ENCODE assay signal across 19 mouse cellular contexts in genomic region chr9:104755519-104755918, GRCm38 (mm10).
DNase-seq lines count a peak whose midpoint lies in the region; ATAC-seq and TF ChIP-seq lines count a peak whose summit lies in the region.
"Had no signal": no experiment of that assay in that cellular context is flagged by ENCODE, and none has a peak within 500 bp of the region (broad histone marks: within the 10 kb centered on the region; RNA-seq: fewer than 3 reads in every experiment).

No protein-coding gene starts in this region.

- no peak overlapping the region for H3K27ac ChIP-seq in forebrain, embryonic 14.5 days (ENCODE audit: low read depth, low read length)
- no peak overlapping the region for H3K27ac ChIP-seq in forebrain, embryonic 10.5 days
- H3K27ac ChIP-seq in lung, embryonic 14.5 days (ENCODE audit: low read depth), result no peak overlapping the region
- no peak overlapping the region for H3K27ac ChIP-seq in midbrain, postnatal 0 days (ENCODE audit: low read depth, low read length)
- H3K27ac ChIP-seq: heart, adult 2 months; heart, embryonic 15.5 days; hindbrain, embryonic 10.5 days; limb, embryonic 13.5 days; liver, embryonic 15.5 days had no signal

- H3K4me1 ChIP-seq in forebrain, embryonic 14.5 days (ENCODE audit: control insufficient read depth, insufficient read depth, low read length), result no peaks in the 10 kb centered on the region
- no peaks in the 10 kb centered on the region for H3K4me1 ChIP-seq in forebrain, embryonic 10.5 days
- no peaks in the 10 kb centered on the region for H3K4me1 ChIP-seq in lung, embryonic 14.5 days (ENCODE audit: insufficient read depth)
- H3K4me1 ChIP-seq in midbrain, postnatal 0 days (ENCODE audit: insufficient read depth, low read length), result no peaks in the 10 kb centered on the region
- H3K4me1 ChIP-seq: heart, embryonic 15.5 days; hindbrain, embryonic 10.5 days; limb, embryonic 13.5 days; liver, embryonic 15.5 days had no signal

- no peaks in the 10 kb centered on the region for H3K9me3 ChIP-seq in forebrain, embryonic 14.5 days (replicated peaks; ENCODE audit: control insufficient read depth, low read length)
- H3K9me3 ChIP-seq in forebrain, embryonic 10.5 days, result no peaks in the 10 kb centered on the region
- no peaks in the 10 kb centered on the region for H3K9me3 ChIP-seq in lung, embryonic 14.5 days (ENCODE audit: low read depth, low read length)
- H3K9me3 ChIP-seq in midbrain, postnatal 0 days (ENCODE audit: low read length), result no peaks in the 10 kb centered on the region
- H3K9me3 ChIP-seq: heart, embryonic 15.5 days; hindbrain, embryonic 10.5 days; limb, embryonic 13.5 days; liver, embryonic 15.5 days had no signal

- no peak for TF ChIP-seq CTCF in lung, embryonic 14.5 days (IDR thresholded peaks at IDR 0.05; ENCODE audit: low read depth)
- TF ChIP-seq CTCF in brain, embryonic 14.5 days (IDR thresholded peaks at IDR 0.05; ENCODE audit: borderline replicate concordance, extremely low read depth, insufficient read depth, insufficient read length), result no peak
- no peak for TF ChIP-seq CTCF in midbrain, postnatal 0 days (IDR thresholded peaks at IDR 0.05)

- ATAC-seq in forebrain, embryonic 14.5 days, result no peak
- no peak for ATAC-seq in lung, embryonic 14.5 days (ENCODE audit: insufficient read depth)
- ATAC-seq in midbrain, postnatal 0 days (ENCODE audit: low FRiP score), result no peak
- ATAC-seq in megakaryocyte progenitor cell, adult 5-6 weeks (replicated peaks; ENCODE audit: poor library complexity), result no peak
- ATAC-seq: intestine, postnatal 0 days had no signal

- WGBS in forebrain, embryonic 14.5 days, result 74% methylated on average over 14 of the region's 14 CpGs
- 96% methylated on average over 14 of the region's 14 CpGs for WGBS in forebrain, embryonic 10.5 days
- WGBS in lung, embryonic 14.5 days, result 44% methylated on average over 14 of the region's 14 CpGs
- WGBS in midbrain, postnatal 0 days, result 52% methylated on average over 14 of the region's 14 CpGs

- no peak overlapping the region for H3K4me3 ChIP-seq in forebrain, embryonic 14.5 days (ENCODE audit: low read depth, low read length)
- no peak overlapping the region for H3K4me3 ChIP-seq in forebrain, embryonic 10.5 days
- no peak overlapping the region for H3K4me3 ChIP-seq in lung, embryonic 14.5 days (ENCODE audit: low read depth, low read length)
- no peak overlapping the region for H3K4me3 ChIP-seq in midbrain, postnatal 0 days (ENCODE audit: low read depth, low read length)
- H3K4me3 ChIP-seq: heart, adult 2 months; heart, embryonic 15.5 days; hindbrain, embryonic 10.5 days; limb, embryonic 13.5 days; liver, embryonic 15.5 days had no signal

- peak; percentile 58 for DNase-seq in forebrain, embryonic 14.5 days (ENCODE audit: low spot score)
- DNase-seq in forebrain, embryonic 10.5 days (ENCODE audit: extremely low spot score, low spot score), result no peak
- DNase-seq in lung, embryonic 14.5 days, result peak; percentile 12
- no peak for DNase-seq in lung, postnatal 4 days
- DNase-seq in brain, embryonic 14.5 days (ENCODE audit: low read depth), result peak; percentile 70
- DNase-seq in midbrain, postnatal 0 days (ENCODE audit: low spot score), result peak; percentile 9
- DNase-seq: adrenal gland, postnatal 10 days; B cell, adult 2 months; cerebellum, adult 2 months; gastrocnemius, postnatal 14 days; heart, adult 2 months; kidney, postnatal 14 days; lung, postnatal 14 days had no signal

- no peaks in the 10 kb centered on the region for H3K27me3 ChIP-seq in forebrain, embryonic 14.5 days (replicated peaks; ENCODE audit: control insufficient read depth, insufficient read depth, low read length)
- H3K27me3 ChIP-seq in forebrain, embryonic 10.5 days (ENCODE audit: poor library complexity, severe bottlenecking), result no peaks in the 10 kb centered on the region
- H3K27me3 ChIP-seq in lung, embryonic 14.5 days (ENCODE audit: insufficient read depth, low read length), result no peaks in the 10 kb centered on the region
- no peaks in the 10 kb centered on the region for H3K27me3 ChIP-seq in midbrain, postnatal 0 days (ENCODE audit: insufficient read depth, low read length)
- H3K27me3 ChIP-seq: heart, embryonic 15.5 days; limb, embryonic 13.5 days; liver, embryonic 15.5 days had no signal

- no peak overlapping the region for H3K4me2 ChIP-seq in forebrain, embryonic 14.5 days (ENCODE audit: low read length)
- no peak overlapping the region for H3K4me2 ChIP-seq in lung, embryonic 14.5 days
- no peak overlapping the region for H3K4me2 ChIP-seq in midbrain, postnatal 0 days (ENCODE audit: low read depth, low read length, poor library complexity, severe bottlenecking)
- H3K4me2 ChIP-seq: heart, embryonic 15.5 days; limb, embryonic 13.5 days; liver, embryonic 15.5 days had no signal

- TF ChIP-seq POLR2A in brain, embryonic 14.5 days (IDR thresholded peaks at IDR 0.05; ENCODE audit: borderline replicate concordance, extremely low read depth, insufficient read depth, insufficient read length, poor library complexity, severe bottlenecking), result no peak

- no peaks in the 10 kb centered on the region for H3K36me3 ChIP-seq in forebrain, embryonic 14.5 days (ENCODE audit: control insufficient read depth, insufficient read depth, low read length)
- H3K36me3 ChIP-seq in forebrain, embryonic 10.5 days (replicated peaks), result no peaks in the 10 kb centered on the region
- H3K36me3 ChIP-seq in lung, embryonic 14.5 days (ENCODE audit: insufficient read depth), result no peaks in the 10 kb centered on the region
- no peaks in the 10 kb centered on the region for H3K36me3 ChIP-seq in midbrain, postnatal 0 days (ENCODE audit: insufficient read depth, low read length)
- H3K36me3 ChIP-seq: heart, embryonic 15.5 days; hindbrain, embryonic 10.5 days; limb, embryonic 13.5 days; liver, embryonic 15.5 days had no signal

- H3K9ac ChIP-seq in forebrain, embryonic 14.5 days (ENCODE audit: low read length), result no peak overlapping the region
- no peak overlapping the region for H3K9ac ChIP-seq in lung, embryonic 14.5 days
- H3K9ac ChIP-seq in midbrain, postnatal 0 days (replicated peaks; ENCODE audit: low read length, poor library complexity, severe bottlenecking), result no peak overlapping the region
- H3K9ac ChIP-seq: heart, embryonic 15.5 days; limb, embryonic 13.5 days; liver, embryonic 15.5 days had no signal

Comparison
In these comparisons a context has a peak if more than half of its experiments do, and no peak if none do; other contexts are left out.
1. DNase-seq: peak in forebrain, embryonic 14.5 days (single experiment), lung, embryonic 14.5 days (single experiment), brain, embryonic 14.5 days (single experiment) and midbrain, postnatal 0 days (single experiment); none in forebrain, embryonic 10.5 days (single experiment) and lung, postnatal 4 days (0 of 2).